Mouse (Mus musculus): ENCODE data around the gene Btbd35f29. TPM values are rescaled to one million over a fixed set of nuclear protein-coding genes. Genes with fewer than 3 reads are reported as not detected.
"Not testable (repeated sequence)": the region's sequence is repeated elsewhere in the genome, so short reads cannot be mapped to it uniquely, and the experiment has no call there.

Gene Btbd35f29
- total RNA-seq (2021), result not detected
- long read RNA-seq, experiment 1, result 0 reads
- long read RNA-seq, experiment 2, result 0 reads

- DNase-seq; intact Hi-C loops (cut with DNase I; ENCODE audit: low total_unique reads): not testable (repeated sequence)
Measured at GRCm38 (mm10) chrX:31117374-31117773, at the start of gene Btbd35f29. Gene Btbd35f29, plus strand, starts transcription at chrX:31117674.

GRCm38 (mm10) chrX:31141416-31141815 lies 23.9 kb downstream of the Btbd35f29 start:
- DNase-seq; intact Hi-C loops (cut with DNase I; ENCODE audit: low total_unique reads): not testable (repeated sequence)

GRCm38 (mm10) chrX:31145144-31145543 lies 27.7 kb downstream of the Btbd35f29 start:
- intact Hi-C loops (cut with DNase I; ENCODE audit: low total_unique reads); DNase-seq: not testable (repeated sequence)

- DNase-seq; intact Hi-C loops (cut with DNase I; ENCODE audit: low total_unique reads): not testable (repeated sequence)
Measured at GRCm38 (mm10) chrX:31145835-31146234, 28.4 kb downstream of the Btbd35f29 start.

GRCm38 (mm10) chrX:31158534-31159085 lies 41.1 kb downstream of the Btbd35f29 start:
- intact Hi-C loops (cut with DNase I; ENCODE audit: low total_unique reads); DNase-seq: not testable (repeated sequence)

GRCm38 (mm10) chrX:31159450-31160322 lies 42.2 kb downstream of the Btbd35f29 start:
- intact Hi-C loops (cut with DNase I; ENCODE audit: low total_unique reads), result not testable (repeated sequence)
- DNase-seq, result peak; percentile 14

GRCm38 (mm10) chrX:31160554-31160953 lies 43.1 kb downstream of the Btbd35f29 start:
- peak; percentile 45 for DNase-seq
- intact Hi-C loops (cut with DNase I; ENCODE audit: low total_unique reads), result not testable (repeated sequence)

GRCm38 (mm10) chrX:31162638-31163037 lies 45.2 kb downstream of the Btbd35f29 start:
- intact Hi-C loops (cut with DNase I; ENCODE audit: low total_unique reads); DNase-seq: not testable (repeated sequence)

GRCm38 (mm10) chrX:31165193-31165592 lies 47.7 kb downstream of the Btbd35f29 start:
- DNase-seq; intact Hi-C loops (cut with DNase I; ENCODE audit: low total_unique reads): not testable (repeated sequence)

Other genes starting within 250 kb of the Btbd35f29 start
- not detected for gene Spin2f, start 136.2 kb downstream of the Btbd35f29 start, total RNA-seq (2021)
- not detected for gene Btbd35f26, start 218.8 kb downstream of the Btbd35f29 start, total RNA-seq (2021)

Measured in gastrocnemius, postnatal 14 days (tissue).